Mouse (Mus musculus) liver, postnatal 0 days (tissue): ENCODE measurements at regions not wholly inside any gene's neighbourhood (a gene's known extent, or its start where the extent isn't known, plus 50 kb on each side); places are given as distances from the start of the nearest gene placed in this dataset.

Source experiments
- CTCF ChIP-seq: sonication (generic); IDR thresholded peaks from 2 replicates; pipeline ENCODE4 v1.5.1; 2016; ENCODE audit warnings: antibody characterized with exemption, low read depth
- EP300 ChIP-seq: IDR thresholded peaks from 2 replicates; pipeline ENCODE4 v1.6.1; 2016; ENCODE audit warnings: antibody characterized with exemption, low read depth, mild to moderate bottlenecking

DNA sequence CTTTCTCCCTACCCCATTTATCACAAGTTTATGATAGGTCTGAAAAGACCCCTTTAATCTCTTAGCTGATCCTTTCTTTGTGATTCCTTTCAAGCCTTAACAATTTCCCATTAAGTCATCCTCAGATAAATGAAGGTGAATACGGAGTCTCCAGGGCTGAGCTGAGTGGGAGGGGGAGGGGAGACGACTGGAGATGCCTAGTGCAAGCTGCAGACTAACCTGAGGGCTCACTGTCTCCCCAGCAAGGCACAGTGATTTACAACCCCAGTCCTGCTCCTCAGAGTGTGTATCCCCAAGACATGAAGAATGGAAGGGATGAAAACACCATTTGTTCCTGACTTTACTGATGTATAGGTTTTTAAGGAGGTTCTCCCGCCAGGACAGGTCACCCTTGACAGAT lies 76.7 kb downstream of the Enc1 start:
- TF ChIP-seq CTCF, result no peak
- no peak for TF ChIP-seq EP300
